Mouse (Mus musculus) bone marrow, adult 2 months (tissue): Measurements from ENCODE around the gene Nle1.

Experiments
- CTCF ChIP-seq: fragments of 200-500 bp; IDR thresholded peaks from 2 replicates; pipeline ENCODE4 v1.5.1; 2011; ENCODE audit warnings: low read length, control low read depth; ENCODE audit not compliant: control insufficient read depth, insufficient read depth
- POLR2A ChIP-seq: fragments of 200-500 bp; IDR thresholded peaks from 2 replicates; pipeline ENCODE4 v1.6.1; 2011; ENCODE audit warnings: low read depth, mild to moderate bottlenecking, control low read depth, low read length, borderline replicate concordance; ENCODE audit not compliant: control insufficient read depth

- TF ChIP-seq CTCF (no peak), POLR2A (no peak)
Measured at GRCm38 (mm10) chr11:82883180-82883579, 25.0 kb downstream of the Nle1 start.
